Mouse (Mus musculus): ENCODE data around the gene Fam186a. TPM values are rescaled to one million over a fixed set of nuclear protein-coding genes. Genes with fewer than 3 reads are reported as not detected.
A peak's percentile ranks its signal among the peaks of the same experiment; 100 is the strongest.
"Not testable (repeated sequence)": the region's sequence is repeated elsewhere in the genome, so short reads cannot be mapped to it uniquely, and the experiment has no call there.

Gene Fam186a
- total and polyA plus RNA-seq, 3 experiments: 0.10 to 0.16 (median 0.12) TPM

DNA sequence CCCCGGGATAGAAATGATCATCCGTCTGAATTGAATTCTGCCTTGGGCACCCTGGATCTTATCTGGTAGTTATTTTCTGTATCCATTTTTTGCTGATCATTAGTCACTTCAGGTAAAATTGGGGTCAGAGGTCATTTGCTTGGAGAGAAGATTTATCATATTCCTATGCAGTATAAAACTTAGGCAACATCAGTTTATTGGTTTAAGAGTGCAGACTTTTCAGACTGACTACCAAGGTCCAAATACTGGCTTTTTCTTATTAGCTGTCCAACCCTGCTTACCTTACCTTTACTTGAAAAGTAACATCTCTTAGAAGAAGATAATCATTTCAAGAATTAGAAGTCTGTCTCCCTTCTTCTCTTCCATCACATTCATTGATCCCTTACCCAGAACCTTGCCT, 12.9 kb upstream of the Fam186a start:
- no peak overlapping the region for H3K4me3 ChIP-seq
- H3K27ac ChIP-seq: no peak overlapping the region
- no peak for DNase-seq
- peaks cover 5% of the 10 kb centered on the region for H3K79me2 ChIP-seq (replicated peaks; ENCODE audit: control insufficient read depth, insufficient read depth, low read length)
- no peak for TF ChIP-seq EP300 (IDR thresholded peaks at IDR 0.05; ENCODE audit: insufficient read depth, low read depth, low read length)
- no peak for TF ChIP-seq POLR2A (IDR thresholded peaks at IDR 0.05; ENCODE audit: insufficient read depth, low read depth, low read length)
- TF ChIP-seq CTCF (IDR thresholded peaks at IDR 0.05): no peak
- no peaks in the 10 kb centered on the region; the same call in 1 of the 2 replicates for H3K36me3 ChIP-seq (ENCODE audit: control insufficient read depth, insufficient read depth, low read length)
- intact Hi-C loops (cut with DNase I): no loop called here
- no peaks in the 10 kb centered on the region; the same call in 1 of the 2 replicates for H3K4me1 ChIP-seq (ENCODE audit: control insufficient read depth, insufficient read depth, low read length)
- no peaks in the 10 kb centered on the region for H3K27me3 ChIP-seq (ENCODE audit: control insufficient read depth, insufficient read depth, low read length)
- H3K9ac ChIP-seq (ENCODE audit: low read depth, low read length): no peak overlapping the region
- WGBS: 72% methylated on average over 2 of the region's 2 CpGs

DNA sequence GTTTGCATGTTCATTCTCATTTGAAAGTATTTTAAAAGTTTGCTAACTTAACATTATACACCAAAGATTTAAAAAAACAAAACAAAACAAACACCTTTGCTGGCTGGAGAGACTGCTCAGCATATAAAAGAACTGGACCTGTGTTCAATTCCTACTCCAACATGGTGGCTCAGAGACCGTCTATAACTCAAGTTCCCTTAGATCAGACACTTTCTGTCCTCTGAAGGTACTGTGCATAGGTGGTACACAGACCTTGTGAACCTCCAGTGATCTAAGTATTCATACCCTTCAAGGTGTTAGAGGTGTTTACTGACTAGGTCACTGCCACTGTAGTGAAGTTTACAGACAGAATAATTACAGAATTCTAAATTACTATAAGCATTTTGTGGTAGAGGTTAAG, 12.4 kb upstream of the Fam186a start:
- peaks cover 6% of the 10 kb centered on the region for H3K79me2 ChIP-seq (replicated peaks; ENCODE audit: control insufficient read depth, insufficient read depth, low read length)
- no peak for DNase-seq
- no peaks in the 10 kb centered on the region for H3K27me3 ChIP-seq (ENCODE audit: control insufficient read depth, insufficient read depth, low read length)
- no peak overlapping the region for H3K4me3 ChIP-seq
- no peaks in the 10 kb centered on the region; the same call in 1 of the 2 replicates for H3K36me3 ChIP-seq (ENCODE audit: control insufficient read depth, insufficient read depth, low read length)
- TF ChIP-seq CTCF (IDR thresholded peaks at IDR 0.05) (no peak), EP300 (IDR thresholded peaks at IDR 0.05; ENCODE audit: insufficient read depth, low read depth, low read length) (no peak), POLR2A (IDR thresholded peaks at IDR 0.05; ENCODE audit: insufficient read depth, low read depth, low read length) (no peak)
- H3K9ac ChIP-seq (ENCODE audit: low read depth, low read length): no peak overlapping the region
- no peak overlapping the region for H3K27ac ChIP-seq
- H3K4me1 ChIP-seq (ENCODE audit: control insufficient read depth, insufficient read depth, low read length): no peaks in the 10 kb centered on the region; the same call in 1 of the 2 replicates
- 64% methylated on average over 1 of the region's 1 CpGs for WGBS
- intact Hi-C loops (cut with DNase I): no loop called here

- H3K4me1 ChIP-seq (ENCODE audit: control insufficient read depth, insufficient read depth, low read length); H3K27ac ChIP-seq; intact Hi-C loops (cut with DNase I); H3K79me2 ChIP-seq (replicated peaks; ENCODE audit: control insufficient read depth, insufficient read depth, low read length); H3K27me3 ChIP-seq (ENCODE audit: control insufficient read depth, insufficient read depth, low read length); DNase-seq; H3K4me3 ChIP-seq; H3K36me3 ChIP-seq (ENCODE audit: control insufficient read depth, insufficient read depth, low read length); H3K9ac ChIP-seq (ENCODE audit: low read depth, low read length): not testable (repeated sequence)
- WGBS: 87% methylated on average over 2 of the region's 2 CpGs
Observed at GRCm38 (mm10) chr15:99976121-99976520, 9.3 kb upstream of the Fam186a start.

- H3K4me3 ChIP-seq: no peak overlapping the region
- H3K79me2 ChIP-seq (replicated peaks; ENCODE audit: control insufficient read depth, insufficient read depth, low read length): peaks cover 3% of the 10 kb centered on the region; the same call in 1 of the 2 replicates
- 45% methylated on average over 2 of the region's 2 CpGs for WGBS
- no peak for TF ChIP-seq POLR2A (IDR thresholded peaks at IDR 0.05; ENCODE audit: insufficient read depth, low read depth, low read length)
- no peak for TF ChIP-seq EP300 (IDR thresholded peaks at IDR 0.05; ENCODE audit: insufficient read depth, low read depth, low read length)
- no peak for TF ChIP-seq CTCF (IDR thresholded peaks at IDR 0.05)
- H3K9ac ChIP-seq (ENCODE audit: low read depth, low read length): no peak overlapping the region
- H3K27me3 ChIP-seq (ENCODE audit: control insufficient read depth, insufficient read depth, low read length): no peaks in the 10 kb centered on the region
- peaks cover 2% of the 10 kb centered on the region for H3K4me1 ChIP-seq (ENCODE audit: control insufficient read depth, insufficient read depth, low read length)
- peaks cover 2% of the 10 kb centered on the region; the same call in 1 of the 2 replicates for H3K36me3 ChIP-seq (ENCODE audit: control insufficient read depth, insufficient read depth, low read length)
- intact Hi-C loops (cut with DNase I): no loop called here
- no peak for DNase-seq
- no peak overlapping the region for H3K27ac ChIP-seq
Observed at GRCm38 (mm10) chr15:99974476-99975220, 7.8 kb upstream of the Fam186a start.

GRCm38 (mm10) chr15:99972989-99973911, 6.4 kb upstream of the Fam186a start:
- DNase-seq: peak; percentile 37 to 45
- under 1% methylated on average over 71 of the region's 84 CpGs for WGBS
- TF ChIP-seq CTCF (IDR thresholded peaks at IDR 0.05): no peak
- no peak for TF ChIP-seq EP300 (IDR thresholded peaks at IDR 0.05; ENCODE audit: insufficient read depth, low read depth, low read length)
- TF ChIP-seq POLR2A (IDR thresholded peaks at IDR 0.05; ENCODE audit: insufficient read depth, low read depth, low read length): no peak
- H3K36me3 ChIP-seq (ENCODE audit: control insufficient read depth, insufficient read depth, low read length): peaks cover 2% of the 10 kb centered on the region; the same call in 1 of the 2 replicates
- H3K4me1 ChIP-seq (ENCODE audit: control insufficient read depth, insufficient read depth, low read length): peaks cover 2% of the 10 kb centered on the region
- peaks cover 3% of the 10 kb centered on the region; the same call in 1 of the 2 replicates for H3K79me2 ChIP-seq (replicated peaks; ENCODE audit: control insufficient read depth, insufficient read depth, low read length)
- intact Hi-C loops (cut with DNase I): no loop called here
- peak overlapping the region; percentile 94 for H3K27ac ChIP-seq
- no peaks in the 10 kb centered on the region for H3K27me3 ChIP-seq (ENCODE audit: control insufficient read depth, insufficient read depth, low read length)
- H3K4me3 ChIP-seq: peak overlapping the region; percentile 78
- H3K9ac ChIP-seq (ENCODE audit: low read depth, low read length): peak overlapping the region; percentile 98
